Mouse (Mus musculus): ENCODE data around the gene Psme1.

- no peak for TF ChIP-seq CTCF (IDR thresholded peaks at IDR 0.05; ENCODE audit: low read depth)
- no peak for TF ChIP-seq EP300 (optimal IDR thresholded peaks at IDR 0.05)
Observed at GRCm38 (mm10) chr14:55584702-55585565, 7.0 kb downstream of the Psme1 start, which contains the start of gene Emc9.
